Mouse (Mus musculus) gastrocnemius, adult 8-10 months (tissue): ENCODE measurements around the gene Inmt. TPM values are rescaled to one million over a fixed set of nuclear protein-coding genes. Genes with fewer than 3 reads are reported as not detected.

Source experiments
- DNase-seq, 2 experiments: peaks; one replicate each; pipeline ENCODE4 v3.0.0; 2022; ENCODE audit warnings: low spot score in 2 of 2
- total RNA-seq, 4 experiments: library from RNA; stranded (reverse); gene quantifications; 2 replicates each; pipeline ENCODE4 v1.2.4; 2022

Gene Inmt
- total RNA-seq, 4 experiments from 2014 or later = 10.4 to 90.9 (median 28.7) TPM

DNA sequence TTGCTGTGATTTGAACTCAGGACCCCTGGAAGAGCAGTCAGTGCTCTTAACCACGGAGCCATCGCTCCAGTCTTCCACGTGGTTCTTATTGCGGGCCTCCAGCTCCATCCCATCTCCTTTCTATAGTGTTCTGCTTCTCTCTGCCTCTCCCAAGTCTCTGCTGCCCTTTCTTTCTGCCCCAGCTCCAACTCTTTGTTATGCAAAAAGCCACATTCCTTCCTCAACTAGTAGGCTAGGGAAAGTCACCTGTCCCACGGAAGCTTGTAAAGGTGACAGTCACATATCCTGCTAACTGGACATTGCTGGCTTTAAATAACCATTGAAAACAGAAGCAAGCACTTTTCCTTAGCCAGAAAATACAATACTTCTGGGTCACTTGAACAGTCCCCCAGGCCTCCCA is 5.0 kb downstream of the Inmt start:
- no peak for DNase-seq

- DNase-seq = peak; percentile 51 to 55
Observed at GRCm38 (mm10) chr6:55166777-55167463, 7.9 kb downstream of the Inmt start.

GRCm38 (mm10) chr6:55163046-55163584 is 11.7 kb downstream of the Inmt start:
- no peak for DNase-seq

GRCm38 (mm10) chr6:55161311-55161761 is 13.5 kb downstream of the Inmt start:
- DNase-seq = no peak

DNA sequence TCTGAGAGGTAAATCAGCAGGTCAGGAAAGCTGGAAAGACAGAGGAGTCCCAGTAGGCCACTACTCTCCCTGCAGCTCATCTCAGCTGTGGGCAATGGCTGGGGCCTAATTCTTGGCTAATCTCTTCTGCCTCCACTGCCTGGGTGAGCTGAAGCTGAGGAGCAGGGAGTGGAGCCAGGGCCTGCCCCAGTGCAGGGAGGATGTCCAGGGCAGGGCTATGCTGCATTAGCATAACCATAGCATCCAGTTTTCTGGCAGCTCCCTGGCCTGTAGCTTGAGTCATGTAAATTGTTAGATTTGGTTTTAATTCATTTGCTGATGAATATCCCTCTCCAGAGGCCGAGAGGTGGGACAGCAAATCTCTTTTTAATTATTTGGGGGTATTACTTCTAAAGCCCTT is 15.6 kb downstream of the Inmt start:
- DNase-seq = no peak

- no peak for DNase-seq
Observed at GRCm38 (mm10) chr6:55152226-55152625, 22.6 kb downstream of the Inmt start.

DNA sequence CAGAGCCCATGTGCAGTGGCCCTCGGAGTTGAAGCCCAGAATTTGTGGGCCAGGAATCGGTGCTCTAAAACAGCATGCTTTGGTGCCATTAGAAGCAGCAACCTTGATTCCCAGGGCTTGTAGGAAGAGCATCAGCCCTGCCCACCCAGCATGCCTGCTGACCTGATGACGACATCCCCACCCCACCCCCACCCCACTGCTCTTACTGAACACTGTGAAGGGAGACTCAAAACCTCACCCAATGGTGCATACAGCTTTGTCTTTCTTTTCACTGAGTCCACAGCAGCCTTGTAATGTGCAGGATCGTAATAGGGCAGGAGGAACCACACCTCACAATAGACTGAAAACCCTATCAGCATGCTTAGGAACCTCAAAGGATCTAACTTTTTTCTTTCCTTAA is 28.7 kb downstream of the Inmt start:
- DNase-seq = no peak

DNA sequence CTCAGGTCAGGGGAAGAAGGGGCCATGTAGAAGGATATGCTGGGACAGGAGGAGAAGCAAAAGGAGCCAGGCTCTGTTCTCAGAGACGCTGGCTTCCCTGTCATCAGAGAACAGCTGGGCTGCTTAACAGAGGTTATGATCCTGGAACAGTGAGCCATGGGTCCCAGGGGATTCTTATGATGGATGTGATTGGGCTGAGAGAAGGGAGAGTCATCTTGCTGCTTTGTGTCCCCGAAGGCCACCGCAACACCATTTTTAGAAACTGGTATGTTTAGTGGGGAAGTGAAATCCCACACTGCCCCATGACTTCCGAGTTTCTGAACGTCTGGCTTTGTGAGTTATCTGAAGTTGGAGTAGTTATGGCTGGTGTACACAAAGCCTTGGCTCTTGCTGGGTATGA is 29.6 kb downstream of the Inmt start:
- no peak for DNase-seq

DNA sequence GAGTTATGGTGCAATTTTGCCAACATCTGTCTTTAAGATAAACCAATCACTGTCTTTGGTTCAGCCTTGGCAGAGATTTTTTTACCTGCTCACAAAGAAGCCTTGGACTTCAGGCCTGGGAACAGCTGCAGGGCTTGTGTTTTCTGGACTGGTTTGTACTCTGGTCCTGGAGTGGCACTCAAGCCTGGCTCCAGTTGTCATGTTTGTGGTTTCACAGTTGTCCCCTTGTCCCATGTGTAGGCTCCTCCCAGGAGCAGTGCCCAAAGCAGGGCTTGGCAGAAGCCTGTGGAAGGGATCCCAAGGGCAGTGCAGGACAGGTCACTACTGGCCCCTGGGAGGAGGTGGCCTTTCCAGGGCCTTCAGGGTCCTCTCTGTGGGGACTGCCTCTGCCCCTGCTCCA is 36.5 kb downstream of the Inmt start:
- DNase-seq = peak; percentile 43 to 73

- no peak for DNase-seq
Observed at GRCm38 (mm10) chr6:55133425-55133824, 41.4 kb downstream of the Inmt start.

DNA sequence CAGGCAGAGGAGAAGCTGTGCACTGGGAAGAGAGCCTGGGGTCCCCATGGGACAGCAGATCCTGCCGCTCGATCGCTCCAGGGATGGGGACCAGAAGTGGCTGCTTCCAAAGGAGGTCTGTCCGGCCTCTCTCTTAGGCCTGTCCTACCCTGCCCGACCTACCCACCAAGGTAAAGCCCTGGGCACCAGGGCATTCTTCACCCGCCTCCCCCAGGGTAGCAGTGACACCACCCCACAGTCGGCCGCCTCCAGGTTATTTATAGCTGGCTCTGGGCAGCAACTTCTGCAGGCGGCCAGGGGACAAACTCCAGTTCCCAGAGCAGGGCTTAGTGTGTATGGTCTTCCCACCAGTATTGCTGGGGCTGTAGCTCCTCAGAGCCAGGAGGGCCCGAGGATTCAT is 42.0 kb downstream of the Inmt start, which contains the start of gene Crhr2:
TSS of gene Crhr2 (minus strand) at position 223 of the 400 bp plus-strand sequence.
- DNase-seq = peak in 1 of 2 experiments; percentile 63

DNA sequence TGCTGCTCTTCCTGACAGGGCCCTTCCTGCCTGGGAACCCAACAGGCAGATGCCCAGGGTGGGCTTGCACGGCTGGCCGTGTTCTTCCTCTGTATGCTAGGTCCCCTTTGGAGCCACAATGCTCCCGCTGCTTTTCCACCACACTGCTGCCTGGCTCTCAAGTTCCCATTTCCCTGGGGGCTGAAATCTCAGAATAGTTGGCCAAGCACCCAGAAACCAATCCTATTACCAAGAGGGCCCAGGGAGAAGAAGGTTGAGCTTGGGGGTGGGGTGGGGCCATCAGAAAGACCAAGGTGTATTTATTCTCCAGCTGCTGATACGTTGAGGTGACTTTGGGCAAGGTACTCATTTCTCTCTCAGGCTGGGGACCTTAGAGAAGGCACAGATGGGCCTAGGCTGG is 43.5 kb downstream of the Inmt start:
- peak in 1 of 2 experiments; percentile 30 for DNase-seq

DNA sequence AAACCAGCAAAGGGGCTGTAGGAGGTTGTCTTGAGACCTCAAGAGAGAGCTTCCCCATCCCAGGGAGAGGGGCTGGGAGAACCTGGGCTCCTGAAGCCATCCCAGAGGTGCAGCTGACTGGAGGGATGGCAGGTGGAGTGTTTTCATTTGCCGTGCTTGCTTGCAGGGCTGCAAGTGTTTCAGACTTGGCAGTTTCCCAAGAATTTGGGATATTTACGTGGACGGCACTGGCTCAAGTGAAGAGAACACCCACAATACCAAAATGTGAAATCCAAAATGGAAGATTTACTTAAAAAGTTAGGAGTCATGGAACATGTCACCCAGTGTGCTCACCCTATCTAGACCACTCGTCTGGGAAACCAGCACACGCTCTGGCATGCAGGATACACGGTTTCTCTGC is 44.2 kb downstream of the Inmt start:
- no peak for DNase-seq

DNA sequence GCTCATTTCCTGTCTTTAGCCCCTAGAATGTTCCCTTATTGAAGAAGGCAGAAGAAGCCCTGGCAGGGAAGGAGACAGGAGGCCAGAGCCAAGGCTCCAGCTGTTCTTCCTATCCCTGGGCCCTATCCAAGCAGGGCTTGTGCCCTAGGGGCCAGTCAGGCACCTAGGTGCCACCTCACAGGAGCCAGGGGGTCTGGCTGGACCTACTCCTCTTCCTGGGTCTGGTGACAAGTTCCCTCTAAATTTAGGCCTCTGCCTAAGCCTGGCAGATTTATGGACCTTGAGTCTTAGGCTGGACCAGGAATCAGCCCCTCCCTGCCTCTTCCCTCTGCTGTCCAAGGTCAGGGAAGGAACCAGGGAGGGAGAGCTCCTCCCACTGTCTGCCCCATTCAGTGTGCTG is 46.5 kb downstream of the Inmt start:
- DNase-seq = peak; percentile 50 to 73

GRCm38 (mm10) chr6:55126576-55126975 is 48.3 kb downstream of the Inmt start:
- DNase-seq = peak in 1 of 2 experiments; percentile 57

DNA sequence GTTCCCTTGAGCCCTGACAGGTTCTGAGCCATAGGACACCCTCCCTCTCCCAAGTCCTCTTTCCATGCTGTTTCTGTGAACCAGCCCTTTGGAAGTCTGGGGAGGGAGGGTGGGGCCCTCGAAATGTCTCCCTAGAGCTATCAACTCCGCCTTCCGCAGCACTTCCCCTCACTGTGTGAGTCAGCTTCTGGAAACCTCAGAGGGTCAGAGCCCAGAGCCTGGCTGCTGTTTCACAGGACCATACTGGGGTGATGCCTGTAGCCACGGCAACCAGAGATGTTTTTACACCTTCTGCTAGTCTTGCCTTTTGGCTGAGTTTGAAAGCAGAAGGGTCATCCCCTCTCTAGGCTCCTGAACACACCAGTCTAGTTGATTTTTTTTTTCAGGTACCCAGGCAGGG is 51.8 kb downstream of the Inmt start:
- peak; percentile 40 to 45 for DNase-seq

Other genes starting within 250 kb of the Inmt start
- 1 to 10 TPM; 7.0 to 8.9 (median 7.9) TPM for gene Nod1, start 202.4 kb downstream of the Inmt start, total RNA-seq
- 10 to 100 TPM in 1 of 4 experiments, 1 to 10 TPM in 3; 8.0 to 10.1 (median 8.7) TPM for gene Ggct, start 182.1 kb downstream of the Inmt start, total RNA-seq
- 10 to 100 TPM; 59.6 to 64.6 (median 60.4) TPM for gene Gars, start 137.0 kb downstream of the Inmt start, total RNA-seq
- gene Crhr2, start 42.0 kb downstream of the Inmt start, total RNA-seq = 10 to 100 TPM; 17.2 to 21.4 (median 17.7) TPM
- gene Mindy4, start 28.3 kb upstream of the Inmt start, total RNA-seq = 1 to 10 TPM; 1.3 to 3.1 (median 2.2) TPM
- 100 to 1,000 TPM; 145 to 259 (median 191) TPM for gene Aqp1, start 161.4 kb upstream of the Inmt start, total RNA-seq
- gene Ghrhr, start 201.3 kb upstream of the Inmt start, total RNA-seq = not detected